Mouse (Mus musculus) hindbrain, embryonic 16.5 days (tissue): Measurements from ENCODE around the gene Haus2. TPM values are rescaled to one million over a fixed set of nuclear protein-coding genes. Genes with fewer than 3 reads are reported as not detected.
"Not testable (repeated sequence)": the region's sequence is repeated elsewhere in the genome, so short reads cannot be mapped to it uniquely, and the experiment has no call there.

Source experiments
- ATAC-seq: fragments of 200-750 bp; cut with Nextera tagmentation; 2 replicates; pipeline ENCODE4 v1.8.0; 2017; ENCODE audit warnings: moderate TSS enrichment, moderate library complexity
- H3K27ac ChIP-seq: fragments of 300-500 bp; sonication (generic); 2 replicates; pipeline ENCODE4 v1.5.1; 2014; ENCODE audit warnings: low read depth, mild to moderate bottlenecking, control low read depth, low read length, moderate library complexity
- H3K27me3 ChIP-seq: fragments of 300-500 bp; sonication (generic); replicated peaks from 2 replicates; pipeline ENCODE4 v1.6.1; 2014; ENCODE audit warnings: low read length; ENCODE audit not compliant: control insufficient read depth, insufficient read depth
- H3K36me3 ChIP-seq: fragments of 300-500 bp; sonication (generic); 2 replicates; pipeline ENCODE4 v1.6.1; 2014; ENCODE audit warnings: mild to moderate bottlenecking, low read length, moderate library complexity, mixed read lengths; ENCODE audit not compliant: control insufficient read depth, insufficient read depth
- H3K4me1 ChIP-seq: fragments of 300-500 bp; sonication (generic); 2 replicates; pipeline ENCODE4 v1.6.1; 2014; ENCODE audit warnings: low read depth, low read length; ENCODE audit not compliant: control insufficient read depth, insufficient read depth
- H3K4me2 ChIP-seq: fragments of 300-500 bp; sonication (generic); 2 replicates; pipeline ENCODE4 v1.6.1; 2014; ENCODE audit warnings: mild to moderate bottlenecking, low read length, control low read depth, moderate library complexity
- H3K4me3 ChIP-seq: fragments of 300-500 bp; sonication (generic); 2 replicates; pipeline ENCODE4 v1.5.1; 2014; ENCODE audit warnings: mild to moderate bottlenecking, low read length, control low read depth, moderate library complexity
- H3K9ac ChIP-seq: fragments of 300-500 bp; sonication (generic); 2 replicates; pipeline ENCODE4 v1.6.1; 2014; ENCODE audit warnings: low read depth, mild to moderate bottlenecking, control low read depth, low read length, moderate library complexity
- H3K9me3 ChIP-seq: fragments of 300-500 bp; sonication (generic); 2 replicates; pipeline ENCODE4 v1.6.1; 2014; ENCODE audit warnings: mild to moderate bottlenecking, low read length, moderate library complexity; ENCODE audit not compliant: control insufficient read depth
- WGBS: fragments of 180-500 bp; shearing (Covaris S2); extraction: QIAGEN DNeasy Blood & Tissue Kit; methylation state at CpG from one replicate; pipeline ENCODE4 v1.1.7; 2014; 5-methylcytosine and 5-hydroxymethylcytosine counted together
- polyA plus RNA-seq: library from polyadenylated mRNA; unstranded; fragments of >200 nt; fragmentation: Nextera tagmentation; extraction: Ambion mirVana; gene quantifications from 2 replicates; pipeline ENCODE4 v1.2.1, GENCODE M21; 2015

Gene Haus2
- 25.3 and 26.8 TPM in 2 replicates for polyA plus RNA-seq

GRCm38 (mm10) chr2:120608830-120609723 is at the start of gene Haus2, which contains the start of gene Lrrc57:
Gene Haus2 (plus strand): TSS chr2:120609383.
Gene Lrrc57 (minus strand): TSS chr2:120609520.
- H3K27ac ChIP-seq: peak within 1 kb of the TSS; percentile 91
- peak within 1 kb of the TSS; percentile 91 for H3K9ac ChIP-seq
- WGBS: 0% methylated on average over 52 of the region's 52 CpGs
- H3K9me3 ChIP-seq: no peaks in the 10 kb centered on the region
- H3K4me1 ChIP-seq: peaks cover 17% of the 10 kb centered on the region
- peaks cover 5% of the 10 kb centered on the region for H3K36me3 ChIP-seq
- H3K4me2 ChIP-seq: peak within 1 kb of the TSS; percentile 92
- peak; percentile 96 for ATAC-seq
- H3K27me3 ChIP-seq: no peaks in the 10 kb centered on the region
- H3K4me3 ChIP-seq: peak within 1 kb of the TSS; percentile 70

- Histone ChIP-seq H3K27ac (no peak overlapping the region), H3K9me3 (no peaks in the 10 kb centered on the region), H3K4me1 (peaks cover 11% of the 10 kb centered on the region), H3K4me3 (no peak overlapping the region), H3K4me2 (no peak overlapping the region), H3K9ac (no peak overlapping the region), H3K27me3 (no peaks in the 10 kb centered on the region), H3K36me3 (no peaks in the 10 kb centered on the region)
- ATAC-seq: no peak
- 91% methylated on average over 1 of the region's 1 CpGs for WGBS
These were observed 47.7 kb upstream of the Haus2 start for GRCm38 (mm10) chr2:120561524-120561923.

- no peaks in the 10 kb centered on the region for H3K27me3 ChIP-seq
- H3K4me2 ChIP-seq: peak overlapping the region; percentile 81
- 27% methylated on average over 9 of the region's 9 CpGs for WGBS
- peaks cover 15% of the 10 kb centered on the region for H3K4me1 ChIP-seq
- H3K4me3 ChIP-seq: peak overlapping the region; percentile 87
- peak overlapping the region; percentile 96 for H3K9ac ChIP-seq
- H3K36me3 ChIP-seq: no peaks in the 10 kb centered on the region
- no peak for ATAC-seq
- H3K9me3 ChIP-seq: no peaks in the 10 kb centered on the region
- no peak overlapping the region for H3K27ac ChIP-seq
These were observed 46.3 kb upstream of the Haus2 start for GRCm38 (mm10) chr2:120562859-120563234.

GRCm38 (mm10) chr2:120563235-120563990 is 45.8 kb upstream of the Haus2 start, which contains the start of gene Zfp106:
Gene Zfp106 (minus strand): TSS chr2:120563843.
- peak within 1 kb of the TSS; percentile 87 for H3K4me3 ChIP-seq
- under 1% methylated on average over 50 of the region's 50 CpGs for whole genome bisulfite sequencing
- ATAC-seq: peak; percentile 91

GRCm38 (mm10) chr2:120564548-120565188 is 44.5 kb upstream of the Haus2 start:
- not testable (repeated sequence) for H3K27me3 ChIP-seq, H3K9ac ChIP-seq, H3K27ac ChIP-seq, H3K4me2 ChIP-seq, H3K4me3 ChIP-seq, ATAC-seq, H3K9me3 ChIP-seq, H3K36me3 ChIP-seq
- WGBS: 93% methylated on average over 4 of the region's 4 CpGs
- peaks cover 22% of the 10 kb centered on the region for H3K4me1 ChIP-seq

More at GRCm38 (mm10) chr2:120563235-120563990, 45.8 kb upstream of the Haus2 start, which contains the start of gene Zfp106:
- Histone ChIP-seq H3K4me1 (peaks cover 19% of the 10 kb centered on the region), H3K27ac (peak within 1 kb of the TSS; percentile 83), H3K36me3 (no peaks in the 10 kb centered on the region), H3K9ac (peak within 1 kb of the TSS; percentile 96), H3K27me3 (no peaks in the 10 kb centered on the region), H3K9me3 (no peaks in the 10 kb centered on the region), H3K4me2 (peak within 1 kb of the TSS; percentile 81)

- no peak overlapping the region for H3K4me2 ChIP-seq
- no peaks in the 10 kb centered on the region for H3K9me3 ChIP-seq
- H3K9ac ChIP-seq: no peak overlapping the region
- peaks cover 22% of the 10 kb centered on the region for H3K4me1 ChIP-seq
- no peak overlapping the region for H3K27ac ChIP-seq
- ATAC-seq: no peak
- no peaks in the 10 kb centered on the region for H3K27me3 ChIP-seq
- no peaks in the 10 kb centered on the region for H3K36me3 ChIP-seq
- H3K4me3 ChIP-seq: no peak overlapping the region
- 84% methylated on average over 2 of the region's 2 CpGs for WGBS
These were observed 43.8 kb upstream of the Haus2 start for GRCm38 (mm10) chr2:120565363-120565762.

- Histone ChIP-seq H3K4me2 (peak within 1 kb of the TSS; percentile 88), H3K4me1 (peaks cover 19% of the 10 kb centered on the region), H3K36me3 (peaks cover 2% of the 10 kb centered on the region; the same call in 1 of the 2 replicates), H3K27me3 (no peaks in the 10 kb centered on the region), H3K9me3 (no peaks in the 10 kb centered on the region), H3K27ac (peak within 1 kb of the TSS; percentile 82), H3K9ac (peak within 1 kb of the TSS; percentile 84), H3K4me3 (peak within 1 kb of the TSS; percentile 87)
- 1% methylated on average over 42 of the region's 42 CpGs for WGBS
- ATAC-seq: peak; percentile 95
These were observed 42.0 kb upstream of the Haus2 start, which contains the start of gene Snap23 for GRCm38 (mm10) chr2:120566886-120567797. Gene Snap23 (plus strand): TSS chr2:120567671.

GRCm38 (mm10) chr2:120567798-120568320 is 41.3 kb upstream of the Haus2 start:
- peak overlapping the region; percentile 82 for H3K27ac ChIP-seq
- peak overlapping the region; percentile 88 for H3K4me2 ChIP-seq
- peak overlapping the region; percentile 87 for H3K4me3 ChIP-seq
- ATAC-seq: peak; percentile 77
- H3K9me3 ChIP-seq: no peaks in the 10 kb centered on the region
- peaks cover 2% of the 10 kb centered on the region; the same call in 1 of the 2 replicates for H3K36me3 ChIP-seq
- H3K4me1 ChIP-seq: peaks cover 12% of the 10 kb centered on the region
- peak overlapping the region; percentile 84 for H3K9ac ChIP-seq
- no peaks in the 10 kb centered on the region for H3K27me3 ChIP-seq
- under 1% methylated on average over 22 of the region's 22 CpGs for WGBS
